ENCODE assay signal across 8 mouse cellular contexts in genomic region chr5:99252203-99253135, GRCm38 (mm10).
A peak's percentile ranks its signal among the peaks of the same experiment; 100 is the strongest.
DNase-seq lines count a peak whose midpoint lies in the region; ATAC-seq and TF ChIP-seq lines count a peak whose summit lies in the region.

No protein-coding gene starts in this region.

- H3K27me3 ChIP-seq in forebrain, embryonic 12.5 days: peaks cover 17% of the 10 kb centered on the region; the same call in 1 of the 2 replicates
- H3K27me3 ChIP-seq in heart, postnatal 0 days (ENCODE audit: control insufficient read depth, insufficient read depth, low read length): no peaks in the 10 kb centered on the region
- peaks cover 26% of the 10 kb centered on the region for H3K27me3 ChIP-seq in liver, embryonic 15.5 days
- H3K27me3 ChIP-seq in neural tube, embryonic 11.5 days (ENCODE audit: control insufficient read depth, insufficient read depth, low read length): peaks cover 3% of the 10 kb centered on the region
- no peaks in the 10 kb centered on the region for H3K27me3 ChIP-seq in stomach, embryonic 16.5 days (ENCODE audit: control insufficient read depth, insufficient read depth, low read length)

- peak overlapping the region; percentile 73 for H3K4me3 ChIP-seq in forebrain, embryonic 12.5 days (replicated peaks)
- peak overlapping the region; percentile 98 for H3K4me3 ChIP-seq in heart, postnatal 0 days (ENCODE audit: low read depth, low read length)
- peak overlapping the region; percentile 75 for H3K4me3 ChIP-seq in liver, embryonic 15.5 days (replicated peaks)
- H3K4me3 ChIP-seq in neural tube, embryonic 11.5 days (ENCODE audit: low read depth, low read length): peak overlapping the region; percentile 64
- H3K4me3 ChIP-seq in stomach, embryonic 16.5 days (replicated peaks; ENCODE audit: low read length): peak overlapping the region; percentile 70

- TF ChIP-seq EP300 in heart, postnatal 0 days (IDR thresholded peaks at IDR 0.05; ENCODE audit: low read depth): no peak

- under 1% methylated on average over 74 of the region's 78 CpGs for WGBS in forebrain, embryonic 12.5 days
- WGBS in heart, postnatal 0 days: under 1% methylated on average over 73 of the region's 78 CpGs
- WGBS in liver, embryonic 15.5 days (ENCODE audit: insufficient replicate concordance): under 1% methylated on average over 76 of the region's 78 CpGs
- under 1% methylated on average over 76 of the region's 78 CpGs for WGBS in neural tube, embryonic 11.5 days
- under 1% methylated on average over 78 of the region's 78 CpGs for WGBS in stomach, embryonic 16.5 days

- H3K4me2 ChIP-seq in forebrain, embryonic 12.5 days: peak overlapping the region; percentile 86
- peak overlapping the region; percentile 90 for H3K4me2 ChIP-seq in heart, postnatal 0 days (ENCODE audit: low read depth, low read length)
- H3K4me2 ChIP-seq in liver, embryonic 15.5 days: peak overlapping the region; percentile 89
- peak overlapping the region; percentile 93 for H3K4me2 ChIP-seq in neural tube, embryonic 11.5 days (ENCODE audit: low read depth)
- H3K4me2 ChIP-seq in stomach, embryonic 16.5 days (ENCODE audit: low read depth, low read length): peak overlapping the region; percentile 89

- H3K9me3 ChIP-seq in forebrain, embryonic 12.5 days: no peaks in the 10 kb centered on the region
- no peaks in the 10 kb centered on the region for H3K9me3 ChIP-seq in heart, postnatal 0 days (replicated peaks; ENCODE audit: control insufficient read depth, low read length)
- no peaks in the 10 kb centered on the region for H3K9me3 ChIP-seq in liver, embryonic 15.5 days (replicated peaks)
- H3K9me3 ChIP-seq in neural tube, embryonic 11.5 days (ENCODE audit: control insufficient read depth, low read length): no peaks in the 10 kb centered on the region
- H3K9me3 ChIP-seq in stomach, embryonic 16.5 days (replicated peaks; ENCODE audit: control insufficient read depth, low read length): no peaks in the 10 kb centered on the region

- peak overlapping the region; percentile 74 for H3K27ac ChIP-seq in forebrain, embryonic 12.5 days
- peak overlapping the region; percentile 89 for H3K27ac ChIP-seq in heart, postnatal 0 days (ENCODE audit: low read depth)
- peak overlapping the region; percentile 65 for H3K27ac ChIP-seq in liver, embryonic 15.5 days (replicated peaks)
- H3K27ac ChIP-seq in neural tube, embryonic 11.5 days (ENCODE audit: low read depth, low read length): no peak overlapping the region
- H3K27ac ChIP-seq in stomach, embryonic 16.5 days (ENCODE audit: low read length): peak overlapping the region; percentile 87

- peak; percentile 81 for DNase-seq in c-Kit-positive CD71-positive TER-119-positive erythroid progenitor cells, embryonic 14.5 days (ENCODE audit: low spot score)
- DNase-seq in heart, postnatal 0 days (ENCODE audit: low spot score): peak; percentile 90
- peak; percentile 97 for DNase-seq in kidney, postnatal 4 days
- DNase-seq in neural tube, embryonic 11.5 days (ENCODE audit: low spot score): peak; percentile 95

- peak overlapping the region; percentile 77 for H3K9ac ChIP-seq in forebrain, embryonic 12.5 days
- H3K9ac ChIP-seq in heart, postnatal 0 days (replicated peaks; ENCODE audit: low read depth, low read length): peak overlapping the region; percentile 83
- peak overlapping the region; percentile 61 for H3K9ac ChIP-seq in liver, embryonic 15.5 days
- peak overlapping the region; percentile 65 for H3K9ac ChIP-seq in neural tube, embryonic 11.5 days (ENCODE audit: low read length)
- peak overlapping the region; percentile 79 for H3K9ac ChIP-seq in stomach, embryonic 16.5 days (ENCODE audit: low read length)

- peak; percentile 21; the same call in 1 of the 2 replicates for TF ChIP-seq CTCF in heart, postnatal 0 days (IDR thresholded peaks at IDR 0.05; ENCODE audit: low read depth)

- no peaks in the 10 kb centered on the region for H3K36me3 ChIP-seq in forebrain, embryonic 12.5 days (replicated peaks)
- H3K36me3 ChIP-seq in heart, postnatal 0 days (replicated peaks; ENCODE audit: control insufficient read depth, insufficient read depth, low read length): no peaks in the 10 kb centered on the region
- no peaks in the 10 kb centered on the region for H3K36me3 ChIP-seq in liver, embryonic 15.5 days (replicated peaks)
- no peaks in the 10 kb centered on the region for H3K36me3 ChIP-seq in neural tube, embryonic 11.5 days (ENCODE audit: control insufficient read depth, insufficient read depth, low read length)
- H3K36me3 ChIP-seq in stomach, embryonic 16.5 days (ENCODE audit: control insufficient read depth, insufficient read depth, low read length): no peaks in the 10 kb centered on the region

- ATAC-seq in CD4-positive, CD25-positive, alpha-beta regulatory T cell, adult 4 months: peak; percentile 87
- ATAC-seq in forebrain, embryonic 12.5 days (ENCODE audit: low FRiP score): peak; percentile 95
- peak; percentile 93 for ATAC-seq in heart, postnatal 0 days (ENCODE audit: insufficient read depth, low read depth)
- peak; percentile 91 for ATAC-seq in liver, embryonic 15.5 days (ENCODE audit: insufficient read depth)
- peak; percentile 90 for ATAC-seq in neural tube, embryonic 11.5 days (ENCODE audit: insufficient read depth, low FRiP score, low TSS enrichment)
- peak; percentile 96 for ATAC-seq in stomach, embryonic 16.5 days (ENCODE audit: insufficient read depth, low FRiP score)

- peaks cover 30% of the 10 kb centered on the region for H3K4me1 ChIP-seq in forebrain, embryonic 12.5 days
- peaks cover 19% of the 10 kb centered on the region for H3K4me1 ChIP-seq in heart, postnatal 0 days (ENCODE audit: control insufficient read depth, insufficient read depth)
- H3K4me1 ChIP-seq in liver, embryonic 15.5 days (replicated peaks): peaks cover 29% of the 10 kb centered on the region
- peaks cover 23% of the 10 kb centered on the region for H3K4me1 ChIP-seq in neural tube, embryonic 11.5 days (ENCODE audit: control insufficient read depth, insufficient read depth, low read length)
- peaks cover 17% of the 10 kb centered on the region for H3K4me1 ChIP-seq in stomach, embryonic 16.5 days (ENCODE audit: control insufficient read depth, insufficient read depth, low read length)
